Mouse (Mus musculus) yolk sac, embryonic 10.5 days (tissue): ENCODE measurements around the gene Pou1f1.

Source experiments
- DNase-seq: peaks from one replicate; pipeline ENCODE4 v3.0.0-alpha.2; 2017; ENCODE audit warnings: low spot score

Gene Pou1f1

DNA sequence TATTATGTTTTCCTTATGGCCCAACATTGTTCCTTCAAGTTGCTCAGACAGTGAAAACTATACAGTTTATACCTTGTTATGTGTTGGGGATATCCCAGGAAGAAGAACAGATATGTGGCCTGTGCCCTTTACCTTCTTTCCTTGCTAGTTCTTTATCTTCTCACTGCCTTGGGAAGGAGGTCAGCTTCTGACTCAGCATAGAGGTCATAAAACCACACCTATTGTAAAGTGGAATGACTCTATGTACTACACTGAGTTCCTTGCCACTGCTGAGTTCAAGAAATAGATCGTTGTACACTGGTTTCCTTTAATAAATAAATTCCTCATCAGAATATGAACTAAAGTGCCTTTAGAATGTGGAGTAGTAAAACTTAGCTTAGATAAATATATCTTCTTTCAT, 44.6 kb downstream of the Pou1f1 start:
- no peak for DNase-seq

DNA sequence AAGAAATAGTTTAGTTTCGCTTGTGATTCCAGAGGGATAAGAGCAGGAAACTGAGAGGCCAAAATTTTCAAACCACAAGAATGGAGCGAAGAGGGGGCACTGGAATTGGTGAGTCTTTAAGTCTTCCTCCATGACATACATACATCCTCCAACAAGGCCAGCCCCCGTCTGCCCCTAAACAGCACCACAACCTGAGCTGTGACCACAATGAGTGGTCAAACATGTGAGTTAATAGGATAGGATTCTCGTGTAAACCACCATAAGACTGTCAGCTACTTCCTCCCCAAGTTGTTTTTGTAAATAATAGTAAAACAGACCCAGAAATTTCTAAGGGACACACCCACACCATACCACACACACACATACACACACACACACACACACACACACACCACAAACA, 48.5 kb downstream of the Pou1f1 start:
- DNase-seq, result no peak

DNA sequence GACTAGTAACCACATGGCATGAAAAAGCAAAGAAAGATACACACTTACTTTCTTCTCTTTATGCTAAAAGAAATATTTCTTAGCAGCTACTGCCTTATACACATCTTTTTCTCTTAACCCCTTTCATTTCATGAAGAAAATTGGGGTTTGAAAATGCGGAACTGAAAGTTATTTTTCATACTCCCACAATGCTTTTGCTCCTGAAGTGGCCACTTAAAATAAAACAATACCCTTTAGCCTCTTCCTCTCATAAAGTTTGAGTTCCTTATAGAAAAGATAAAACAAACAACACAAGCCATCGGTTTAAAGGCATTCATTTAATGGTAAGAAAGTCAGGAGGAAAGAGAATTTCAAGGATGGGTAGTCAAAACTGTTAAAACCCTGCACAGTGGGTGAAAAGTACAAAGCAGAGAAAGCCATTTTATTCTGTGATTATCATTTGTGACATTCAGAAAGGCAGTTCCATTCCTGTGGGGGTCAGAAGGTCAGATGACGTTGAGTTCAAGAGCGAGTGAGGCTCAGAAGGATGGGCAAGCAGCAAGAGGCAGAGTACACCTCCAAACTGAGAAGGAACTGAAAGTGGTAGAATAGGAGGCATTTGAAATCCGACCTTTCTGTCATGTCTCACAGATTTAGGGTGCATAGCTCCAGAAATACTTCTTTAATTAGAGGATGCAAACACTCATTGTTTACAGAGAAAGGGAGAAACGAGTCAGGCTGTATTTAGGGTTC, 57.2 kb downstream of the Pou1f1 start:
- no peak for DNase-seq
